Mouse (Mus musculus) MEL (cell line): ENCODE measurements at regions not wholly inside any gene's neighbourhood (a gene's known extent, or its start where the extent isn't known, plus 50 kb on each side); places are given as distances from the start of the nearest gene placed in this dataset.

Source experiments
- DNase-seq: peaks from one replicate; pipeline ENCODE4 v3.0.0; 2011; ENCODE audit warnings: low read depth, low spot score
- H3K27ac ChIP-seq: 2 replicates; pipeline ENCODE4 v1.5.1; 2012; ENCODE audit warnings: low read depth, mild to moderate bottlenecking, control low read depth, low read length, moderate library complexity; ENCODE audit not compliant: control insufficient read depth
- H3K27me3 ChIP-seq, 2 experiments: fragments of 150-350 bp in 1 of 2; sonication (generic) in 1 of 2; 2 replicates each; pipeline ENCODE4 v1.6.1; 2012; ENCODE audit warnings: low read length in 2 of 2, mild to moderate bottlenecking in 2 of 2, improper control_type of control experiment in 1 of 2, moderate library complexity in 1 of 2; ENCODE audit not compliant: insufficient read depth in 2 of 2, control insufficient read depth in 1 of 2
- H3K36me3 ChIP-seq, 2 experiments: 2 replicates each; pipeline ENCODE4 v1.6.1; 2012 to 2014; ENCODE audit warnings: low read length in 2 of 2, improper control_type of control experiment in 1 of 2, inconsistent platforms in 1 of 2, mild to moderate bottlenecking in 1 of 2; ENCODE audit not compliant: insufficient read depth in 2 of 2, control insufficient read depth in 1 of 2
- H3K4me1 ChIP-seq, 2 experiments: fragments of 150-350 bp in 1 of 2; sonication (generic) in 1 of 2; 2 replicates each; pipeline ENCODE4 v1.6.1; 2012; ENCODE audit warnings: low read length in 2 of 2, improper control_type of control experiment in 1 of 2, mild to moderate bottlenecking in 1 of 2; ENCODE audit not compliant: insufficient read depth in 2 of 2, control insufficient read depth in 1 of 2
- H3K4me3 ChIP-seq, 2 experiments: fragments of 150-350 bp in 1 of 2; sonication (generic) in 1 of 2; 2 replicates each; pipeline ENCODE4 v1.5.1; 2012; ENCODE audit warnings: low read depth in 2 of 2, low read length in 2 of 2, mild to moderate bottlenecking in 2 of 2, moderate library complexity in 2 of 2, control low read depth in 1 of 2, improper control_type of control experiment in 1 of 2; ENCODE audit not compliant: control insufficient read depth in 1 of 2, insufficient read depth in 1 of 2
- H3K79me2 ChIP-seq: 2 replicates; pipeline ENCODE4 v1.6.1; 2012; ENCODE audit warnings: mild to moderate bottlenecking, low read length, moderate library complexity; ENCODE audit not compliant: control insufficient read depth, poor library complexity, insufficient read depth
- H3K9ac ChIP-seq: 2 replicates; pipeline ENCODE4 v1.6.1; 2012; ENCODE audit warnings: low read depth, mild to moderate bottlenecking, control low read depth, low read length, moderate library complexity; ENCODE audit not compliant: control insufficient read depth, poor library complexity, severe bottlenecking
- H3K9me3 ChIP-seq: fragments of 150-350 bp; sonication (generic); replicated peaks from 2 replicates; pipeline ENCODE4 v1.6.1; 2012; ENCODE audit warnings: mild to moderate bottlenecking, low read length, improper control_type of control experiment, moderate library complexity; ENCODE audit not compliant: insufficient read depth
- BHLHE40 ChIP-seq: IDR thresholded peaks from 2 replicates; pipeline ENCODE4 v1.6.1; 2012; ENCODE audit warnings: low read depth, mild to moderate bottlenecking, inconsistent platforms, low read length, improper control_type of control experiment, borderline replicate concordance
- CHD2 ChIP-seq: IDR thresholded peaks from 2 replicates; pipeline ENCODE4 v1.6.1; 2011; ENCODE audit warnings: low read length, improper control_type of control experiment
- ELF1 ChIP-seq: IDR thresholded peaks from 2 replicates; pipeline ENCODE4 v1.6.1; 2014; ENCODE audit warnings: low read depth, mild to moderate bottlenecking, inconsistent platforms, low read length, improper control_type of control experiment, moderate library complexity
- EP300 ChIP-seq, 2 experiments: IDR thresholded peaks; 2 replicates each; pipeline ENCODE4 v1.6.1; 2011; ENCODE audit warnings: improper control_type of control experiment in 2 of 2, low read length in 2 of 2, low read depth in 1 of 2, mild to moderate bottlenecking in 1 of 2
- GABPA ChIP-seq: IDR thresholded peaks from 2 replicates; pipeline ENCODE4 v1.6.1; 2012; ENCODE audit warnings: low read depth, mild to moderate bottlenecking, inconsistent platforms, low read length, improper control_type of control experiment, moderate library complexity
- HCFC1 ChIP-seq: IDR thresholded peaks from 2 replicates; pipeline ENCODE4 v1.6.1; 2012; ENCODE audit warnings: low read depth, mild to moderate bottlenecking, inconsistent platforms, low read length, improper control_type of control experiment, moderate library complexity
- KAT2A ChIP-seq: conservative IDR thresholded peaks from 2 replicates; pipeline ENCODE4 v1.6.1; 2012; ENCODE audit warnings: low read depth, low read length, improper control_type of control experiment, inconsistent platforms
- MAX ChIP-seq: IDR thresholded peaks from 2 replicates; pipeline ENCODE4 v1.6.1; 2011; ENCODE audit warnings: low read length, improper control_type of control experiment
- MAZ ChIP-seq: IDR thresholded peaks from 2 replicates; pipeline ENCODE4 v1.6.1; 2012; ENCODE audit warnings: low read depth, mild to moderate bottlenecking, inconsistent platforms, low read length, improper control_type of control experiment
- MEF2A ChIP-seq: IDR thresholded peaks from 2 replicates; pipeline ENCODE4 v1.6.1; 2014; ENCODE audit warnings: low read depth, mild to moderate bottlenecking, inconsistent platforms, low read length, improper control_type of control experiment; ENCODE audit not compliant: poor library complexity, insufficient replicate concordance, severe bottlenecking; ENCODE audit errors: extremely low read depth
- MYB ChIP-seq: IDR thresholded peaks from 2 replicates; pipeline ENCODE4 v1.6.1; 2011; ENCODE audit warnings: mild to moderate bottlenecking, low read depth, low read length, improper control_type of control experiment
- MYC ChIP-seq: IDR thresholded peaks from 2 replicates; pipeline ENCODE4 v1.6.1; 2011; ENCODE audit warnings: low read depth, mild to moderate bottlenecking, low read length, improper control_type of control experiment, moderate library complexity
- RCOR1 ChIP-seq: IDR thresholded peaks from 2 replicates; pipeline ENCODE4 v1.6.1; 2012; ENCODE audit warnings: low read depth, mild to moderate bottlenecking, inconsistent platforms, low read length, improper control_type of control experiment
- SIN3A ChIP-seq: IDR thresholded peaks from 2 replicates; pipeline ENCODE4 v1.6.1; 2012; ENCODE audit warnings: low read length, improper control_type of control experiment, inconsistent platforms
- TAL1 ChIP-seq: IDR thresholded peaks from 2 replicates; pipeline ENCODE4 v1.6.1; 2012; ENCODE audit warnings: mild to moderate bottlenecking, inconsistent platforms, low read length, moderate library complexity, mixed read lengths
- UBTF ChIP-seq: IDR thresholded peaks from 2 replicates; pipeline ENCODE4 v1.6.1; 2012; ENCODE audit warnings: low read depth, mild to moderate bottlenecking, inconsistent platforms, low read length, improper control_type of control experiment, moderate library complexity, borderline replicate concordance; ENCODE audit not compliant: insufficient read depth
- USF2 ChIP-seq, 2 experiments: IDR thresholded peaks; 2 replicates each; pipeline ENCODE4 v1.6.1; 2011 to 2012; ENCODE audit warnings: improper control_type of control experiment in 2 of 2, low read length in 2 of 2, borderline replicate concordance in 1 of 2, inconsistent platforms in 1 of 2, low read depth in 1 of 2, mild to moderate bottlenecking in 1 of 2; ENCODE audit not compliant: insufficient read depth in 1 of 2
- ZC3H11A ChIP-seq: IDR thresholded peaks from 2 replicates; pipeline ENCODE4 v1.6.1; 2012; ENCODE audit warnings: low read depth, mild to moderate bottlenecking, inconsistent platforms, low read length, improper control_type of control experiment
- ZKSCAN1 ChIP-seq: IDR thresholded peaks from 2 replicates; pipeline ENCODE4 v1.6.1; 2012; ENCODE audit warnings: low read depth, mild to moderate bottlenecking, inconsistent platforms, low read length, improper control_type of control experiment, moderate library complexity
- ZNF384 ChIP-seq: IDR thresholded peaks from 2 replicates; pipeline ENCODE4 v1.6.1; 2012; ENCODE audit warnings: low read depth, mild to moderate bottlenecking, inconsistent platforms, low read length, improper control_type of control experiment

GRCm38 (mm10) chr15:56158726-56159125, 1318.7 kb downstream of the Slc22a22 start:
- H3K27ac ChIP-seq, result no peak overlapping the region
- no peak for TF ChIP-seq ZC3H11A
- TF ChIP-seq TAL1, result no peak
- TF ChIP-seq HCFC1, result no peak
- TF ChIP-seq ELF1, result no peak
- TF ChIP-seq MAX, result no peak
- no peak for TF ChIP-seq MAZ
- TF ChIP-seq UBTF, result no peak
- TF ChIP-seq KAT2A, result no peak
- no peak for TF ChIP-seq RCOR1
- TF ChIP-seq ZNF384, result no peak
- no peak for TF ChIP-seq MEF2A
- TF ChIP-seq MYB, result no peak
- no peak for TF ChIP-seq SIN3A
- TF ChIP-seq CHD2, result no peak
- TF ChIP-seq BHLHE40, result no peak
- no peak for TF ChIP-seq USF2 (IDR thresholded peaks at IDR 0.05; ENCODE audit: borderline replicate concordance in 1 of 2, insufficient read depth in 1 of 2, low read depth in 1 of 2, low read length in 2 of 2)
- no peak for TF ChIP-seq MYC
- TF ChIP-seq GABPA, result no peak
- TF ChIP-seq ZKSCAN1, result no peak
- DNase-seq, result no peak
- no peaks in the 10 kb centered on the region for H3K36me3 ChIP-seq
- no peak overlapping the region for H3K4me3 ChIP-seq
- no peaks in the 10 kb centered on the region for H3K79me2 ChIP-seq
- no peaks in the 10 kb centered on the region for H3K27me3 ChIP-seq
- no peaks in the 10 kb centered on the region for H3K9me3 ChIP-seq
- no peak overlapping the region for H3K9ac ChIP-seq
- no peaks in the 10 kb centered on the region for H3K4me1 ChIP-seq

GRCm38 (mm10) chr15:56139451-56139850, 1338.0 kb downstream of the Slc22a22 start:
- Histone ChIP-seq H3K9ac (no peak overlapping the region), H3K27ac (no peak overlapping the region), H3K9me3 (no peaks in the 10 kb centered on the region), H3K27me3 (no peaks in the 10 kb centered on the region), H3K4me3 (no peak overlapping the region), H3K4me1 (no peaks in the 10 kb centered on the region)
- no peak for DNase-seq
- TF ChIP-seq MAZ (no peak), EP300 (IDR thresholded peaks at IDR 0.05; ENCODE audit: low read depth in 1 of 2, low read length in 2 of 2) (no peak), MAX (no peak)
- TF ChIP-seq, all 39 proteins: peak for 0
- Histone ChIP-seq H3K79me2 (no peaks in the 10 kb centered on the region), H3K36me3 (no peaks in the 10 kb centered on the region)
